Mouse (Mus musculus) stomach, postnatal 0 days (tissue): ENCODE results near the gene Hinfp.

Source experiments
- CTCF ChIP-seq: IDR thresholded peaks from 2 replicates; pipeline ENCODE4 v1.5.1; 2016; ENCODE audit warnings: antibody characterized with exemption, low read depth, mild to moderate bottlenecking, moderate library complexity
- EP300 ChIP-seq: optimal IDR thresholded peaks from 2 replicates; pipeline ENCODE3; 2016; ENCODE audit warnings: antibody characterized with exemption

DNA sequence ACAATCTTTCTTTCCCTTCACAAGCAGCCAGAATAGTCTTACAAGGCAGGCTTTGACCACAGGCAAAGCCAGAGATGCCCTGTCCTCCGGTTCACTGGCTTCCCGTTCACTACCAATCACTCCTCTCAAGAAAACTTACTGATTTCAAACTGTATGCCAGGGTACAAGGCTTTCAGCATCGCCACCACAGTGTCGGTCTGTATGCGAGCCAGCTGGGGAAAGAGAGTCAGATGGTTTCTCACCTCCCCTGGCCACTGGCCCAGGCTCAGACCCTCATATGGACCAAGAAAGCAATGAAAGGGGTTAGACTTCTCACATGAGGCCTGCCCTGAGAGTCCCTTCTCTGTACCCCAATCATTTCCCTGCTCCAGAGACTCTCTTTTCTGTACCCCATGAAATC, 36.0 kb upstream of the Hinfp start:
- TF ChIP-seq EP300 (no peak), CTCF (no peak)
